Mouse (Mus musculus) lung, postnatal 0 days (tissue): ENCODE measurements around the gene Cep63.

Experiments used
- CTCF ChIP-seq: IDR thresholded peaks from 2 replicates; pipeline ENCODE4 v1.5.1; 2016; ENCODE audit warnings: antibody characterized with exemption, mild to moderate bottlenecking
- EP300 ChIP-seq: IDR thresholded peaks from 2 replicates; pipeline ENCODE4 v1.6.1; 2016; ENCODE audit warnings: antibody characterized with exemption, mild to moderate bottlenecking, control low read depth

DNA sequence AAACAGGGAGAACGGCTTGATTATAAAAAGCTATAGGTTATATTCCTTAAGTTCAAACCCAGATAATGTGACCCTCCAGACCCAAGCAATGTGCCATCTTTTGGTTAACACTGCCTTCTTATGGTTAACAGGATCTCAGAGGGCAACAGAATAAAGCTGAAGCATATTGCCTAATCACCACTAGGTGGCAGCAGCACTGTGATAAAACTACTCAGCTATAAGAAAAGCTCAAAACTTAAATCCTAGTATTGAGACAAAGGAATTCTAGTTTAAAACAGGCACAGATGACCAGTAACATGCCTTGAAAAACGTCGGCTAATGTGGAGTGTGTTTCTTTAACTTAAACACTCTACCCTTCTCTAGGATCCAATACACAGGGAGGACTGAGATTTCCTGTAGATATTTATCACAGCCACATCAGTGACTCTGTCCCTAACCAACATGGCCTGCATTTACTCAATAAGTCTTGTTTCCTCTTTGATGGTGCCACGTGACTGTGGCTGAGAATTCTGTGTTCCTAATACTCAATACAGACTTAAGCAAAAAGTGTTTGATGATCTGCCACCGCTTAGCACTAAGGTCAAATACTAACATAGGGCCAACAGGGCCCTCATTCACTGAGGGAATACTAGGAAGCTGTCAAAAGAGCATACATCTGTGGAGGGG lies 4.0 kb downstream of the Cep63 start:
- TF ChIP-seq CTCF, result peak; percentile 88
- no peak for TF ChIP-seq EP300
